Mouse (Mus musculus) hindbrain, embryonic 10.5 days (tissue): ENCODE data around the gene Amotl2. TPM values are rescaled to one million over a fixed set of nuclear protein-coding genes. Genes with fewer than 3 reads are reported as not detected.

Source experiments
- DNase-seq: peaks from one replicate; pipeline ENCODE4 v3.0.0-alpha.2; 2017; ENCODE audit warnings: low spot score
- H3K27ac ChIP-seq: fragments of 300-500 bp; sonication (generic); 2 replicates; pipeline ENCODE4 v1.5.1; 2016; ENCODE audit warnings: mild to moderate bottlenecking, moderate library complexity
- H3K27me3 ChIP-seq: fragments of 300-500 bp; sonication (generic); 2 replicates; pipeline ENCODE4 v1.6.1; 2016; ENCODE audit warnings: mild to moderate bottlenecking; ENCODE audit not compliant: poor library complexity, insufficient read depth, severe bottlenecking
- H3K36me3 ChIP-seq: fragments of 300-500 bp; sonication (generic); 2 replicates; pipeline ENCODE4 v1.6.1; 2016; ENCODE audit warnings: mild to moderate bottlenecking, moderate library complexity
- H3K4me1 ChIP-seq: fragments of 300-500 bp; sonication (generic); replicated peaks from 2 replicates; pipeline ENCODE4 v1.6.1; 2016; ENCODE audit warnings: mild to moderate bottlenecking
- H3K4me3 ChIP-seq: fragments of 300-500 bp; sonication (generic); 2 replicates; pipeline ENCODE4 v1.5.1; 2016; ENCODE audit warnings: mild to moderate bottlenecking, moderate library complexity
- H3K9me3 ChIP-seq: fragments of 300-500 bp; sonication (generic); 2 replicates; pipeline ENCODE4 v1.6.1; 2016; ENCODE audit warnings: mild to moderate bottlenecking, moderate library complexity
- WGBS: fragments of 180-500 bp; shearing (Covaris S2); methylation state at CpG from one replicate; pipeline ENCODE4 v1.1.7; 2016; 5-methylcytosine and 5-hydroxymethylcytosine counted together
- polyA plus RNA-seq: library from polyadenylated mRNA; unstranded; fragments of >200 nt; fragmentation: Nextera tagmentation; extraction: Ambion mirVana; gene quantifications from 2 replicates; pipeline ENCODE4 v1.2.1, GENCODE M21; 2016

Amotl2 gene
- polyA plus RNA-seq, 1 experiment from 2014 or later = 70.1 TPM

DNA sequence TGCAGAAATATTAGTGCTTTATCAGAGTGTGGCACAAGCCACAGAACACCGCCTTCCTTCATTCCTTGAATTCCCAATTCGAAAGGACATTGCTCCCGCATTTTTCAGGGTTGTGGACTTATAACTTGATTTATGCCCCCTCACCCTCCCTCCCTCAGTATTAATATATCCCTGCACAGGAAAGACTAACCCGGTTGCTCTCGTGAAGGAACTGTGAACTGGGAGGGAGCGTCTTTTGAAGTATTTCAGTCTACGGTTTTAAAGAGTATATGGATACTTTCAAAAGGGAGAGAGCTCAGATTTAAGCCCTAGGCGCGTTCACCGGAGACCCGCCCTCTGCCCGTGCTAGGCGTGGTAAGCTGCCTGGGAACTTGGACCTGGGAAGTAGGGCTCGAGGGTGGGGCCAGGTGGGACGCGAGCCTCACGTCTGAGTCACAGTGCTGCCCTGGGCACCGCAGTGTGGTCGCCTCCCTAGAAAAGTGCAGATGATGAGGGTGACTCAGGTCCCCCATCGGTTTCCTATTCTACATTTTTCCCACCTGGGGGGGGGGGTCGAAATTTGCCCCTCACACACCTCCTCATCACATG is 54.9 kb downstream of the Amotl2 start:
- H3K27ac ChIP-seq = 0 out of 2 replicates have a peak overlapping the region, but pooled peaks have one; percentile 1
- no peaks in the 10 kb centered on the region for H3K27me3 ChIP-seq
- no peak for DNase-seq
- WGBS = 55% methylated on average over 21 of the region's 21 CpGs
- H3K4me1 ChIP-seq = peaks cover 13% of the 10 kb centered on the region
- no peak overlapping the region for H3K4me3 ChIP-seq
- H3K9me3 ChIP-seq = no peaks in the 10 kb centered on the region
- no peaks in the 10 kb centered on the region for H3K36me3 ChIP-seq

DNA sequence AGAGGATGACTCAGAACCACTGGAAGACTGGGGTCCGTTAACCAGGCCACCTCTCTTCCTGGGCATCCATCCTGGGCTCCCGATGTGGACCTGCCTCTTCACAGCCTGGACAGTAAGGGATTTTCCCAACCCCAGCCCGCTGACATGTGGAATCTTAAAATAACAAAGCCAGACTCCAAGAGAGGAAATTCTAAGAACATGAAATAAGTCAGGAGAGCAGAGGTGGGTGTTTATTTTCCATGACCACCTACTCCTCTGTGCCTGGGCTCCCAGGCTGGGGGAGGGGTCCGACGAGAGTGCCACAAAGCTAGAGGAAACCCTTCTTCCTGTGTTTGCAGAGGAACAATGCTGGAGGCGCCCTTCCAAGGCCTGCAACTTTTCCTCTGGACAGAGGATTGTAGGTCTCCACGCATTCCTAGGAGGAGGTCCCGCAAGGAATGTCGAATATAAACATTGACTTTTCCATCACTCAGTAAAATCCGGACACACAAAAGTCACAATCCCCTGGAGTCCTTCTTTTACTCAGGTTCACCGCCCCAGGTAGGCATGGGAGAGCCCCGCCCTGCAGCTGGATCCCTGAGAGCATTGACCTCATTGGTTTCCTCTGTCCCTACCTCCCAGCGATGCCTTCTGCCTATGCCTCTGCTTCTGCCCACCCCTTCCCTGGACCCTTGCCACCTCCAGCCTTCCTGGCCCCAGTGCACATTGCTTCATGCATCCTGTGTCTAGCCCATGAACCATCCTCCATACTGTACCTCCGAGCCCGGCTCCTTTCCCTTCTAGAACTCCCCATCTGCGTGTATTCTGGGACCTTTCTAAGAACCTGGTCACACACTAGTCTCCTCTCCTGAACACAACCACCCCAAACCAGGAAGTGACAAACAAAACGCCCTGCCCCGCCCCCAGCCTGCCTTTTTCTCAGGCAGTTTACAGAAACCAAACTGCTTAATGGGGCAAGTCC is 61.4 kb downstream of the Amotl2 start:
- Histone ChIP-seq H3K4me3 (no peak overlapping the region), H3K36me3 (no peaks in the 10 kb centered on the region), H3K27ac (peak overlapping the region; percentile 72), H3K4me1 (peaks cover 27% of the 10 kb centered on the region), H3K27me3 (no peaks in the 10 kb centered on the region), H3K9me3 (no peaks in the 10 kb centered on the region)
- DNase-seq = no peak
- WGBS = 61% methylated on average over 18 of the region's 18 CpGs

DNA sequence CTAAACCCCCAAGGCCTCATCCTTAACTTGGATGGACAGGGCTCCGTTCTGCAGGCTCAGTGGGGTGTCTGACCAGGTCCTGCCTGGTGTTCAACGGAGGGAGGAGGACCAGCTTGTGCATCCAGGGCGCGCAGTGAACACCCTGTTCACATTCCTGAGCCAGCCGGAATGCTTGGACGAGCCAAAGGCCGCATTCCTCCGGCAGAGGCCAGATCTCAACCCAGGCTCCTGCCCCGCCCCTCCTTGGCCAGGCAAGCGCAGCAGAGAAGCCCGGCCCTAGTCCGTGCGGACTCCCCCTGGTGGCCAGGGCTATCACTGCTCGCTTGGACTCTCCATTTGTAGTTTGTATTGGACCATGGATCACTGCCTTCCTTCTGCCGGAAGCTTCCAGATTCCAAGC is 63.0 kb downstream of the Amotl2 start:
- H3K27ac ChIP-seq = peak overlapping the region; percentile 83
- peak; percentile 90 for DNase-seq
- 4% methylated on average over 15 of the region's 15 CpGs for WGBS
- H3K36me3 ChIP-seq = no peaks in the 10 kb centered on the region
- peak overlapping the region; percentile 25 for H3K4me3 ChIP-seq
- H3K9me3 ChIP-seq = no peaks in the 10 kb centered on the region
- H3K27me3 ChIP-seq = no peaks in the 10 kb centered on the region
- H3K4me1 ChIP-seq = peaks cover 42% of the 10 kb centered on the region

Other genes with a start within 250 kb of the Amotl2 start
- 0.50 and 0.60 TPM in 2 replicates for gene Ky, start 210.9 kb upstream of the Amotl2 start, polyA plus RNA-seq
- gene Anapc13, start 90.4 kb upstream of the Amotl2 start, polyA plus RNA-seq = 163 and 191 TPM in 2 replicates
- gene Cep63, start 90.1 kb upstream of the Amotl2 start, polyA plus RNA-seq = 45.2 and 55.2 TPM in 2 replicates
- 13.3 and 13.9 TPM in 2 replicates for gene Ryk, start 118.2 kb downstream of the Amotl2 start, polyA plus RNA-seq